Mouse (Mus musculus) right cerebral cortex, postnatal 36 days (tissue): ENCODE results near the gene Fpgt.

ENCODE experiments used
- DNase-seq, 2 experiments: peaks; one replicate each; pipeline ENCODE4 v3.0.0; 2022; ENCODE audit warnings: low spot score in 2 of 2, mixed read lengths in 1 of 2

Fpgt gene

DNA sequence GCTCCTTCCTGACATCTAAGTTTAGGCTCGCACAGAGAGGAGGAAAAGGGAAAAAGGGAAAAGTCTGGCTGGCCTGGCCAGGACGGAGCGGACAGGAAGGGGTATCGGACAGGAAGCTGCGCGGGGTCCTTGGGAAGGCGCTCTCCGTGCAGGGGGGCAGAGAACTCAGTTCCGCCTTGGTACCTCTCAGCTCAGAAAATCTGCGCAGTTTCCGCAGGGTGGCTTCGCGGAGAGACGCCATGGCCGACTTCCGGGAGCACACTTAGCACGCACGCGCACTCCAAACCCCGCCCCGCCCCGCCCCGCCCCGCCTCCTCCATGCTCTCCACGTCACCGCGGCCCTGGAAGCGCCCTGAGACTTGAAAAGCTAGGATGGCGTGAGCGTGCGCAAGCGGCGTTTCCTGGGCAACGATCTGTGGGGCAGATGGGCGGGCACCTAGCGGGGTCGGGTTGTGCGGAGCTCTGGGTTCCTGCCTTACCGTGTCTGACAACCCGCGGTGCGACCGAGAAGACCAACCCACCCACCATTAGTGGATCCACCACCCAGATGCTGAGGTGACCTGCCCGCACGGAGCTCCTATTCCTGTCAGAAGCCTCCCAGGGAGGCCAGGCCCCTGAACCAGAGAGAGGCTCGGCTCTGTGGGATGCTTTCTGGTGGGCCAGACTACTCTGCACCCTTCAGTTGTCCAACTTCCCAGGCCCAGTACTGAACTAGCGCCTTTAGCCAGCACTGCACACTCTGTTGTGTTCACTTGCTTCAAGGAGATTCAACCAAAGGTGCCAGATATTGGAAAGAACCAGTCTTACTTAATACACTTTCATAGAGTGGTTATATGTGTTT lies at the start of gene Fpgt, which contains the start of gene Lrriq3:
Gene Fpgt, minus strand, starts transcription at position 288 of the 841 bp plus-strand sequence.
Gene Lrriq3, plus strand, starts transcription at position 319 of the 841 bp plus-strand sequence.
- peak; percentile 86 to 93 for DNase-seq

DNA sequence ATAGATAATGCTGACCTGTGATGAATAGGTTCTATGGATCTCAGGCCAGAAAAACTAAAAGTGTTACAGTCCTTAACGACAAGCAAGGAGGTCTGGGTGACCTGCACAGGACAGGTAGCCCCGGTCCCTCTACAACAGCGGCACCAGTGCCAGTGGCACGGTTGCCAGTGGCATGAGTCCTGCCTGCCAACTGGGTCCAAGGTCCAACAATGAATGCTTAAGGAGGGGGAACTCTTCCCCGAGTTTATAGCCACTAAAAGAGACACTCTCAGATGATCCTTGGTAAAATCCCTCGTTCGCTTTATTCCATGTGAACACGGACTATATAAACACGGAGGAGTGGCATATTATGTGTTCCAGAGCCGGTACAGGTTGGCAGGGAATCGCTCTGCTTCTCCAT lies 47.8 kb upstream of the Fpgt start:
- no peak for DNase-seq

- DNase-seq: no peak
These were observed 44.5 kb upstream of the Fpgt start for GRCm38 (mm10) chr3:155137737-155138136.

GRCm38 (mm10) chr3:155105957-155106356 lies 12.8 kb upstream of the Fpgt start:
- DNase-seq: no peak

DNA sequence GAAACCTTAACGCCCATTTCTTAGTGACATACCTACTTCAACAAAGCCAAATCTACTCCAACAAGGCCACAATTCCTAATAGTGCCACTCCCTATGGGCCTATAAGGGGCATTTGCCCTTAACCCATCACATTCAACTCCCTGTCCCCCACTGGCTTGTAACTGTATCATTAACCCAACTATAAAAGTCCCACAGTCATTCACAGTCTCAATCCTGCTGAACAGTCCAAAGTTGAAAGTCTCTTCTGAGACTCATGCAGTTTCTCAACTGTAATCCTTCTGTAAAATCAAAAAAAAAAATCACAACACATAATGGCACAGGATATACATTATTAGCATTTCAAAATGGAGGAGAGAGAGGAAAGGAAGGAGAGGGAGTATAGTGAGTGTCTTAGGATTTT lies 6.1 kb upstream of the Fpgt start:
- DNase-seq: no peak

DNA sequence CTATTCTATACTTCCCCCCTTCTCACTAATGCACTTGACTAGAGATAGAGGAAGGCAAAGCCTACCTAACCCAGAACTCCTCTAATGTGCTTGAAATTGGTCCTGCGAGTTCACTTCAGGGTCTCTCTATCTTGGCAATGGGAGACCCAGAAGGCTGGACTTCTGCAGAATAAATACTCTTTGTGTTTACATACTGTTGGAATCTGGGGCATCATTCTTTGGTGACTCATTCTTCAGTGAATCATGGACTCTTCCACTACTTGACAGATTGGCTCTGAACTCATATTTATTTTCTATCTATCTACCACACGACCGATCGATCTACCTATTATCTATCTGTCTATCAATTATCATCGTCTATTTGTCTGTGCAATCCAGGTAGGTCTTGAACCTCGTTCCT lies 1.1 kb downstream of the Fpgt start:
- no peak for DNase-seq

DNA sequence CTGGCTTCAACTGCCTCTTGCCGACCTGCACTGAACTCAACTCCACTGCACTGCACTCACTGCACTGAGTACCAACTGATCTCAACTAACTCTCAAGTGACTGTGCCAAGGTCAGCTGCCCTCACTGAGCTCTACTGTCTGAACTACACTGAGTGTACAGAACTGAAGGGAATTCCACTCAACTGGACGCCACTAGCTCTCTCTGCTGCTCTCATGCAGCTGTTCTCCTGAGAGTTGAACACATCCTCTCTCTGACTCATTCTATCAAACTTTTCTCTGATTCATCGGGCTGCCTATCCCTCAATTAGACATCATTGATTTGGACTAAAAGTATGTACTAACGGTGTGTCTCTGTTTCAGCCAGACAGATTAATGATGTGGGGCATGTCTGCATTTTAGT lies 15.3 kb downstream of the Fpgt start:
- DNase-seq: no peak

GRCm38 (mm10) chr3:155059449-155059822 lies 33.8 kb downstream of the Fpgt start:
- DNase-seq: no peak

DNA sequence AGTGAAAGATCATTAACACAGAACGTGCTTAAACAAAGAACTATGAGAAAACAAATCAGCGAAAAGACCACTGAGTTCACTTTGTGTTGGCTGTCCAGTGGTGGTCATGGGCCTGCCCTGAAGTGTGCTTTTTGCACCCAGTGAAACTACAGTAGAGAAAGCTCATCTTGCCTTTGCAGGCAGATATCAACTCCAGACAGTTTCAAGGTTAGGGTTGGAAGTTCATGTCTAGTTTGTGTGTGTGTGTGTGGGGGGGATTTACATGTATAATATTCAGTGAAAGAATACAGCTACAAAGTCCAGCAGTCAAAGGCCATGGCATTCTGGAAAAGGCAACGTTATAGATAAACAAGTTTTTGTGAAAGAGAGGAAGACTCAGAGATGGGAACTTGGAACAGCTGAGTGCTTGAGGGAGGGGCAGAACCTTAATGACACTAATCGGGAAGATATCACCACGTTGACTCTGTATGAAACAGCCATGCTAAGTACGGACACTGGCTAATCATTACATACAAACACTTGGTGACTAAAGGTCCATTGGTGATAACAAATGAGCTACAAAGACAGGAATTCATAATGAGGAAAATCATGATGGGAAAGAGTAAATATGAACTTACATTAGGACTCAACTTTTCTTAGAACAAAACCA lies 34.3 kb downstream of the Fpgt start:
- no peak for DNase-seq

GRCm38 (mm10) chr3:155057566-155057965 lies 35.6 kb downstream of the Fpgt start:
- DNase-seq: no peak

DNA sequence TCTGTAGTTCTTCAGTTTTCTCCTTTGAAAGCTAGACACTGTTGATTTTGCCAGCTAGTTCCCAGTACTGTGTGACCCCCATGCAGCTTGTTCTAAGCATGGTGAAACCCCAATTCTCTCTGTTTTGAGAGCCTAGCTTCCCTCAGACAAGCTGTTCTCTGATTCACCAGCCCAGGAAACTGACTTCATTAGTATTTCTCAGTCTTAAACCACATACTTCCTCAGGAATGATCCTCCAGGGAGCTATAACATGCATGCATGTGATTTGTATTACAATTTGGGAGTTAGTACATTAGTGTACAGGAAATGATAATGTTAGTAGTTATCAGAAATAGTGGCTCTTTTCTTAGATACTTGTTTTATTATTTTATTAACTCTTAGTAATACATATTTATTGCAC lies 36.6 kb downstream of the Fpgt start:
- no peak for DNase-seq

GRCm38 (mm10) chr3:155055231-155055916 lies 37.8 kb downstream of the Fpgt start, which contains the start of gene Tnni3k:
Tnni3k (minus strand) TSS chr3:155055407.
- no peak for DNase-seq

DNA sequence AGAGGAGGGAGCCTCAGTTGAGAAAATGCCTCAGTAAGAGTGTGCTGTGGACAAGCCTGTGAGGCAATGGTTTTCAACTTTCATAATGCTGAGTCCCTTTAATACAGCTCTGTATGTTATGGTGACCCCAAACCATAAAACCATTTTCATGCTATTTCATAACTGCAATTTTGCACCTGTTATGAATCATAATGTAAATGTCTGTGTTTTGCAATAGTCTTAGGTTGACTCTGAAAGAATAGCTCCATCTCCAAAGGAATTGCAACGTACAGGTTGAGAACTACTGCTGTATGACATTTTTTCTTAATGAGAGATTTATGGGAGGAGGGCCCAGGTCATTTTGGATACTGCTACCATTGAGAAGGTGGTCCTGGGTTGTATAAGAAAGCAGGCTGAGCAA lies 40.0 kb downstream of the Fpgt start:
- DNase-seq: no peak

DNA sequence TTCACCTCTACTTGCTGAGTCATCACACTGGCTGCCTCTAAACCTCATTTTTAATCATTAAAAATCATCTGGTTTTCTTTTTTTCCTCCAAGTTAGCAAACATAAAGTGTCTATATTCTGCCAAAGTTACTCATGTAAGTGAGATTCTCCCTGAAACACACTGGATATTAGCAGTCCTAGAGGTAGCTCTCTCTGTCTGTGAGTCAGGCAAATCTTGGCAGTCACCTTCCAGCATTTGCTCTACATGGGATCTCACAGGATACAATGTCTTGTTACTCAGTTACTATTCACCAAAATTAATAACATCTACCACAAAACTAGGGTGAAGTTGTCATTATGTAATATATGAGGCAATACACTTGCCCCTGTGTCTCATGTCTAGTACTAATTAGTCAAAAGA lies 41.2 kb downstream of the Fpgt start:
- DNase-seq: no peak

DNA sequence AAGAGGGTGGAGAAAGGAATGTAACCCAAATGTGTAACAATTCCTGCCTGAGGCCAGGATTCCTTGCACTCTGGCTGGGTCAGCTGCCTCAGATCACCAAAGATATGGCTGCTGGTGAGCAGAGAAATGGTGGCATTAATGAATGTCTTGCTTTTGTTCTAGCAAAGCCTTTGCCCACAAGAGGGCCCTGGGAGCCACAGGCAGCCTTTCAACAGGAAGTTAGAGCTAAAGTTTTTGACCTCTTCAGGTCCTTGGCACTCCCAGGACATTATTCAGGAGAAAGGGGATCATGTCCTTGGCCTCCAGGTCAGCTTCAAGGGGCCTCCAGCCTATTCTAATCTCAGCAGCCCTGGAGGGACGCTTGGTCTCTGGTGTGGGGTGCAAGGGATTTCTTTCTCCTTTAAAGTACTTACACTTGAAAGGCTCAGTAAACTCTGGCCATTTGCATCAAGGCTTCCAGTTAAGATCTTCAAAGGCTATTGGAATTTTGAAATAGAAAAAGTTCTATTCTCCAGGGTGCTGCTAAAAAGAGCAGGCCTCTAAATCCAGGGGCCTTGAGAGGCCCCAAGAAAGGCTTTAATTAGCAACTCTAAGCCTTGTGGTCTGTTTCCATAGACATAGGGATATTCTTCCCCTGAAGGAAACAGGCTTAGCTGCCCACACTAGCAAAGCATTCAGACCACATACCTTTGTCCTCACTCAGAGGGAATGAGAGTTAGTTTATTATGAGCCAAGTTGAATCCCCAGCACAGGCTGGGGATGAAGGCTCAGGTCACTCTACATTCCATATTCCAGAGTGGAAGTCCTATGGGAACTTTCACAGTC lies 54.0 kb downstream of the Fpgt start:
- DNase-seq: no peak
